Mouse (Mus musculus): Measurements from ENCODE around the gene Atp13a3. TPM values are rescaled to one million over a fixed set of nuclear protein-coding genes. Genes with fewer than 3 reads are reported as not detected.

Atp13a3 gene
- polyA plus RNA-seq, 1 experiment from 2014 or later: 10.3 TPM

- Histone ChIP-seq H3K4me1 (peaks cover 25% of the 10 kb centered on the region), H3K27me3 (replicated peaks; ENCODE audit: low read depth, poor library complexity, severe bottlenecking) (0 out of 2 replicates have a peak, but pooled peaks cover 6% of the 10 kb centered on the region), H3K27ac (replicated peaks) (no peak overlapping the region), H3K9me3 (no peaks in the 10 kb centered on the region), H3K4me3 (no peak overlapping the region), H3K36me3 (replicated peaks) (no peaks in the 10 kb centered on the region)
- DNase-seq (ENCODE audit: low spot score): no peak
- 61% methylated on average over 4 of the region's 4 CpGs for whole genome bisulfite sequencing
Observed at GRCm38 (mm10) chr16:30263156-30263555, 142.6 kb downstream of the Atp13a3 start.

DNA sequence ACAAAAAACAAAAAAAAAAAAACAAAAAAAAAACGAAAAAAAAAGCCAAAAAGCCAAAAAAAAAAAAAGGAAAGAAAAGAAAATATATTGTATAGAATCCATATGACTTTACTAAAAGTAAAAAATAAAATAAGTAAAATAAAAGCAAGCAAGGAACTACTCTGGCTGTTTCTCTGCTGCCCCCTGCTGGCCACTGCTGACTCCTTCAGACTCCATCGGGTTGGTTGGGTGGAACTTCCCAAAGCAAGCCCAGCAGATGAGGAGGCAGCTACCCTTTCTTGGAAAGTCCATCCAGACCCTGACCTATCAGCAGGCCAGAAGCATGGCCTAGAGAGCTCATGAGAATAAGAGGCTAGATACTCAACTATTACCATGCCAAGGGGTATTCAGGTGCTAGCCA lies 143.1 kb downstream of the Atp13a3 start:
- peaks cover 26% of the 10 kb centered on the region for H3K4me1 ChIP-seq
- WGBS: 0% methylated on average over 2 of the region's 2 CpGs
- peak; percentile 84 for DNase-seq (ENCODE audit: low spot score)

More for the DNA sequence above, 143.1 kb downstream of the Atp13a3 start:
- H3K27ac ChIP-seq (replicated peaks): no peak overlapping the region
- no peaks in the 10 kb centered on the region for H3K9me3 ChIP-seq
- H3K36me3 ChIP-seq (replicated peaks): no peaks in the 10 kb centered on the region
- 0 out of 2 replicates have a peak, but pooled peaks cover 6% of the 10 kb centered on the region for H3K27me3 ChIP-seq (replicated peaks; ENCODE audit: low read depth, poor library complexity, severe bottlenecking)
- no peak overlapping the region for H3K4me3 ChIP-seq

Other genes starting within 250 kb of the Atp13a3 start
- not detected in 2 replicates for gene Cpn2, start 138.5 kb downstream of the Atp13a3 start, polyA plus RNA-seq (2016; fragmentation: Nextera tagmentation; extraction: Ambion mirVana)
- gene Lrrc15, start 122.7 kb downstream of the Atp13a3 start, polyA plus RNA-seq (2016; fragmentation: Nextera tagmentation; extraction: Ambion mirVana): 0.18 and 0.66 TPM in 2 replicates
- gene Gp5, start 95.2 kb downstream of the Atp13a3 start, polyA plus RNA-seq (2016; fragmentation: Nextera tagmentation; extraction: Ambion mirVana): 0.93 and 2.0 TPM in 2 replicates
- 25.1 and 25.2 TPM in 2 replicates for gene Tmem44, start 144.9 kb upstream of the Atp13a3 start, polyA plus RNA-seq (2016; fragmentation: Nextera tagmentation; extraction: Ambion mirVana)
- gene Lsg1, start 181.6 kb upstream of the Atp13a3 start, polyA plus RNA-seq (2016; fragmentation: Nextera tagmentation; extraction: Ambion mirVana): 87.1 and 95.3 TPM in 2 replicates
- gene Fam43a, start 193.7 kb upstream of the Atp13a3 start, polyA plus RNA-seq (2016; fragmentation: Nextera tagmentation; extraction: Ambion mirVana): 23.2 and 24.1 TPM in 2 replicates

Data from embryonic facial prominence, embryonic 10.5 days (tissue).